Mouse (Mus musculus): ENCODE results near the gene Olfr741. TPM values are rescaled to one million over a fixed set of nuclear protein-coding genes. Genes with fewer than 3 reads are reported as not detected.

Olfr741 gene
- not detected in 2 replicates for polyA plus RNA-seq (2015; fragmentation: Nextera tagmentation; extraction: Ambion mirVana)

DNA sequence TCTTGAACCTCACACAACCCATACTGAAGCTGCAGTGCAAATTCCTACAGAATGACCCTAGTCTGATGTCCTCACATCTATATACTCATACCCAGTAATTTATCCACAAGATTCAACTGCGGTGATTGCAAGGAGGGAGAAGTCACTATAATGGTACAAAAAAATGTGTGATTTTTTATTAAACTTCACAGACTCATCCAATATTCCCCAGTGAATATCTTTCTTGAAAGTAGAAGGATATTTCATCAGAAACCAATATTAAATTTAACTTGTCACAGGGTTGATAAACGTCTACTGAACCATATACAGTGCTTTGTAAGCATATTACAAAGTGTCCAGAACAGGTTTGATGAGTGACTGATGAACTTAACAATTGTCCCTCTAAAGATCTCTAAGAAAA lies at the start of gene Olfr741:
Gene Olfr741 (plus strand): TSS at position 301 of the 400 bp plus-strand sequence.
- 62% methylated on average over 2 of the region's 2 CpGs for WGBS
- TF ChIP-seq EP300 (IDR thresholded peaks at IDR 0.05) (no peak), CTCF (IDR thresholded peaks at IDR 0.05) (no peak)

DNA sequence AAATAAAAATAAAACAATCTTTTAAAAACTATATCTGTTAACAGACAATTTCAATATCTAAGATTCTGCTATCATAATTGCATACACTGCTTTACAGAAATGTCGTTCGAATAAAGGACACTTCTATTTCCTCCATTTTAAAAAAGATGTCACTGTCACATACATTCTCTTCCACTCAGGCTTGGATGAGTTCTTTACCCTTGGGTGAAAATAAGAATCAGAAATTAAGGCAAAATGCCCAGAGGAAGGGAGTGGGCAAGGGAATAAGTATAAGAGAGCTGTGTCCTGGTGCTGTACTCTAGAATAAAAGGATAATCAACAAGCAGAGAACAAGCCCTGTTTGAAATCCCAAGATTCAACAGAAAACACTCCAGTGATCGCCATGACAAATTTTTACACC lies 27.3 kb upstream of the Olfr741 start, which contains the start of gene Olfr740:
Gene Olfr740 (plus strand): TSS at position 301 of the 400 bp plus-strand sequence.
- H3K9me3 ChIP-seq (ENCODE audit: low read length), result no peaks in the 10 kb centered on the region
- 72% methylated on average over 3 of the region's 3 CpGs for WGBS
- H3K27me3 ChIP-seq (replicated peaks; ENCODE audit: insufficient read depth, low read length), result no peaks in the 10 kb centered on the region
- ATAC-seq (no peak), DNase-seq (ENCODE audit: low spot score) (no peak)
- no peak within 1 kb of the TSS for H3K4me3 ChIP-seq (ENCODE audit: low read depth, low read length)
- H3K4me1 ChIP-seq (ENCODE audit: insufficient read depth, low read depth, low read length), result no peaks in the 10 kb centered on the region
- no peak within 1 kb of the TSS for H3K4me2 ChIP-seq (replicated peaks; ENCODE audit: low read depth, low read length)
- H3K27ac ChIP-seq (ENCODE audit: low read length), result no peak within 1 kb of the TSS
- no peak for TF ChIP-seq EP300 (IDR thresholded peaks at IDR 0.05)
- no peak for TF ChIP-seq CTCF (IDR thresholded peaks at IDR 0.05)
- no peaks in the 10 kb centered on the region for H3K36me3 ChIP-seq (ENCODE audit: insufficient read depth, low read length)
- no peak within 1 kb of the TSS for H3K9ac ChIP-seq (replicated peaks; ENCODE audit: low read depth)

More for the DNA sequence above, at the start of gene Olfr741:
- Histone ChIP-seq H3K4me1 (ENCODE audit: insufficient read depth, low read depth, low read length) (no peaks in the 10 kb centered on the region), H3K27me3 (replicated peaks; ENCODE audit: insufficient read depth, low read length) (no peaks in the 10 kb centered on the region), H3K4me2 (replicated peaks; ENCODE audit: low read depth, low read length) (no peak within 1 kb of the TSS), H3K9ac (replicated peaks; ENCODE audit: low read depth) (no peak within 1 kb of the TSS), H3K9me3 (ENCODE audit: low read length) (no peaks in the 10 kb centered on the region), H3K36me3 (ENCODE audit: insufficient read depth, low read length) (no peaks in the 10 kb centered on the region), H3K27ac (ENCODE audit: low read length) (no peak within 1 kb of the TSS), H3K4me3 (ENCODE audit: low read depth, low read length) (no peak within 1 kb of the TSS)
- DNase-seq (ENCODE audit: low spot score) (no peak), ATAC-seq (no peak)

DNA sequence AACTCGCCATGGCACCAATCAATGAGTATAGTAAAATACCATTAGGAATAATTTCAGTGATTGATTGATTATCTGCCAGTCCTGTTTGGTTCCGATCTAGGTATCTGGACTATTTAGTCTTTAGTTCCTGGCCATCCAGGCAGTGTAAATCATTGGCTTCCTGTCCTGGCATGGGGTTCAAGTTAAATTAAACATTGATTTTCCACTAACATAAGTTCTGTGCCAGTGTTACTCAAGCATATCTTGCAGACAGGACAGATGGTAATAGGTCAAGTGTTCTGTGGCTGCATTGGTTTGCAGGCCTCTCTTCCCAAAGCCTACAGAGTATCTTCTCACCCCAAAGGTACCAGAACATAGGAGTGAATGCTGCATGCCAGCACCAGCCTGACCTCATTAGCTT lies 5.9 kb downstream of the Olfr741 start:
- Histone ChIP-seq H3K27ac (ENCODE audit: low read length) (no peak overlapping the region), H3K27me3 (replicated peaks; ENCODE audit: insufficient read depth, low read length) (no peaks in the 10 kb centered on the region), H3K36me3 (ENCODE audit: insufficient read depth, low read length) (no peaks in the 10 kb centered on the region), H3K4me2 (replicated peaks; ENCODE audit: low read depth, low read length) (no peak overlapping the region), H3K4me3 (ENCODE audit: low read depth, low read length) (no peak overlapping the region), H3K4me1 (ENCODE audit: insufficient read depth, low read depth, low read length) (no peaks in the 10 kb centered on the region), H3K9ac (replicated peaks; ENCODE audit: low read depth) (no peak overlapping the region), H3K9me3 (ENCODE audit: low read length) (no peaks in the 10 kb centered on the region)
- 57% methylated on average over 2 of the region's 2 CpGs for WGBS
- DNase-seq (ENCODE audit: low spot score) (no peak), ATAC-seq (no peak)
- TF ChIP-seq EP300 (IDR thresholded peaks at IDR 0.05) (no peak), CTCF (IDR thresholded peaks at IDR 0.05) (no peak)

DNA sequence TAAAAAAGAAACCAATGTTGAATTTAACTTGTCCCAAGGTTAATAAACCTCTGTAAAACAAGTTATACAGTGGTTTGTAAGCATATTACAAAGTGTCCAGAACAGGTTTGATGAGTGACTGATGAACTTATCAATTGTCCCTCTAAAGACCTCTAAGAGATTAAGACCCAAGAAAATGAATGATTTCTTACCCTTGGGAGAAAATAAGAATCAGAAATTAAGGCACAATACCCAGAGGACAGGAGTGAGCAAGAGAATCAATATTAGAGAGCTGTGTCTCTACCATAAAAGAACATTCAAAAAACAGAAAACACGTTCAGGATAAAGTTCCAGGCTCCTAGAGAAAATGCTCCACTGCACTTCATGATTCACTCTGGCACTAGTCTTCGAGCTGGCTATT lies 30.8 kb downstream of the Olfr741 start, which contains the start of gene Olfr742:
Gene Olfr742 (plus strand): TSS at position 301 of the 400 bp plus-strand sequence.
- ATAC-seq (no peak), DNase-seq (ENCODE audit: low spot score) (no peak)
- no peaks in the 10 kb centered on the region for H3K27me3 ChIP-seq (replicated peaks; ENCODE audit: insufficient read depth, low read length)
- H3K27ac ChIP-seq (ENCODE audit: low read length), result no peak within 1 kb of the TSS
- TF ChIP-seq EP300 (IDR thresholded peaks at IDR 0.05), result no peak
- TF ChIP-seq CTCF (IDR thresholded peaks at IDR 0.05), result no peak
- H3K4me2 ChIP-seq (replicated peaks; ENCODE audit: low read depth, low read length), result no peak within 1 kb of the TSS
- no peak within 1 kb of the TSS for H3K9ac ChIP-seq (replicated peaks; ENCODE audit: low read depth)
- no peaks in the 10 kb centered on the region for H3K36me3 ChIP-seq (ENCODE audit: insufficient read depth, low read length)
- 42% methylated on average over 2 of the region's 2 CpGs for WGBS
- no peak within 1 kb of the TSS for H3K4me3 ChIP-seq (ENCODE audit: low read depth, low read length)
- H3K4me1 ChIP-seq (ENCODE audit: insufficient read depth, low read depth, low read length), result no peaks in the 10 kb centered on the region
- H3K9me3 ChIP-seq (ENCODE audit: low read length), result no peaks in the 10 kb centered on the region

DNA sequence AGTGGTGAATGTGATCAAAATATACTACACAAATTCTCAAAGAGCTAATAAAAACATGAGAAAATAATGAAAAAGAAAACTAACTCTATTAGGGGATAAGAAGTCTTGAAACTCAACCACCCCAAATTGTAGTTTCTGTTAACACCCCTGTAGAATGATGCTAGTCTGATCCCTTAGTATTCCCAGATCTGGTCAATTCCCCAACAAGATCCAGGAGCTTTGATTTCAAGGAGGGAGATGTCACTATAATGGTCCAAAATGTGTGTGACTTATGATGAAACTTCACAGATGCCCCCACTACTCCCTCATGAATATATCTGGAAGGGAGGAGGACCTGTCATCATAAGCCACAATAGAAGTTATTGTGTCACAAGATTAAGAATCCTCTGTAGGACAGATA lies 49.0 kb downstream of the Olfr741 start, which contains the start of gene Olfr743:
Gene Olfr743 (plus strand): TSS at position 301 of the 400 bp plus-strand sequence.
- Histone ChIP-seq H3K4me1 (ENCODE audit: insufficient read depth, low read depth, low read length) (no peaks in the 10 kb centered on the region), H3K27me3 (replicated peaks; ENCODE audit: insufficient read depth, low read length) (no peaks in the 10 kb centered on the region), H3K27ac (ENCODE audit: low read length) (no peak within 1 kb of the TSS), H3K36me3 (ENCODE audit: insufficient read depth, low read length) (no peaks in the 10 kb centered on the region), H3K4me3 (ENCODE audit: low read depth, low read length) (no peak within 1 kb of the TSS), H3K4me2 (replicated peaks; ENCODE audit: low read depth, low read length) (no peak within 1 kb of the TSS), H3K9ac (replicated peaks; ENCODE audit: low read depth) (no peak within 1 kb of the TSS), H3K9me3 (ENCODE audit: low read length) (no peaks in the 10 kb centered on the region)
- ATAC-seq (no peak), DNase-seq (ENCODE audit: low spot score) (no peak)
- TF ChIP-seq CTCF (IDR thresholded peaks at IDR 0.05) (no peak), EP300 (IDR thresholded peaks at IDR 0.05) (no peak)

Other genes with a start within 250 kb of the Olfr741 start
- gene Olfr731, start 230.9 kb upstream of the Olfr741 start, polyA plus RNA-seq (2015; fragmentation: Nextera tagmentation; extraction: Ambion mirVana), result not detected in 2 replicates
- gene Olfr732, start 188.5 kb upstream of the Olfr741 start, polyA plus RNA-seq (2015; fragmentation: Nextera tagmentation; extraction: Ambion mirVana), result not detected in 2 replicates
- not detected in 2 replicates for gene Olfr733, start 171.2 kb upstream of the Olfr741 start, polyA plus RNA-seq (2015; fragmentation: Nextera tagmentation; extraction: Ambion mirVana)
- gene Olfr734, start 146.0 kb upstream of the Olfr741 start, polyA plus RNA-seq (2015; fragmentation: Nextera tagmentation; extraction: Ambion mirVana), result not detected in 2 replicates
- not detected in 2 replicates for gene Olfr735, start 123.9 kb upstream of the Olfr741 start, polyA plus RNA-seq (2015; fragmentation: Nextera tagmentation; extraction: Ambion mirVana)
- gene Tlr11, start 114.8 kb upstream of the Olfr741 start, polyA plus RNA-seq (2015; fragmentation: Nextera tagmentation; extraction: Ambion mirVana), result 0.04 TPM in 1 of 2 replicates, not detected in the other
- not detected in 2 replicates for gene Olfr736, start 91.6 kb upstream of the Olfr741 start, polyA plus RNA-seq (2015; fragmentation: Nextera tagmentation; extraction: Ambion mirVana)
- gene Olfr738, start 65.2 kb upstream of the Olfr741 start, polyA plus RNA-seq (2015; fragmentation: Nextera tagmentation; extraction: Ambion mirVana), result not detected in 2 replicates
- not detected in 2 replicates for gene Olfr739, start 54.1 kb upstream of the Olfr741 start, polyA plus RNA-seq (2015; fragmentation: Nextera tagmentation; extraction: Ambion mirVana)
- not detected in 2 replicates for gene Olfr740, start 27.2 kb upstream of the Olfr741 start, polyA plus RNA-seq (2015; fragmentation: Nextera tagmentation; extraction: Ambion mirVana)
- not detected in 2 replicates for gene Olfr742, start 30.9 kb downstream of the Olfr741 start, polyA plus RNA-seq (2015; fragmentation: Nextera tagmentation; extraction: Ambion mirVana)
- not detected in 2 replicates for gene Olfr743, start 49.1 kb downstream of the Olfr741 start, polyA plus RNA-seq (2015; fragmentation: Nextera tagmentation; extraction: Ambion mirVana)
- not detected in 2 replicates for gene Olfr744, start 142.1 kb downstream of the Olfr741 start, polyA plus RNA-seq (2015; fragmentation: Nextera tagmentation; extraction: Ambion mirVana)
- not detected in 2 replicates for gene Olfr745, start 166.7 kb downstream of the Olfr741 start, polyA plus RNA-seq (2015; fragmentation: Nextera tagmentation; extraction: Ambion mirVana)
- gene Olfr746, start 174.3 kb downstream of the Olfr741 start, polyA plus RNA-seq (2015; fragmentation: Nextera tagmentation; extraction: Ambion mirVana), result not detected in 2 replicates
- gene Olfr747, start 220.5 kb downstream of the Olfr741 start, polyA plus RNA-seq (2015; fragmentation: Nextera tagmentation; extraction: Ambion mirVana), result not detected in 2 replicates
- gene Olfr748, start 234.6 kb downstream of the Olfr741 start, polyA plus RNA-seq (2015; fragmentation: Nextera tagmentation; extraction: Ambion mirVana), result not detected in 2 replicates

Measured in lung, postnatal 0 days (tissue).